Mouse (Mus musculus) kidney, adult 2 months (tissue): ENCODE data around the gene Nr5a1.

ENCODE experiments used
- CTCF ChIP-seq: fragments of 200-500 bp; conservative IDR thresholded peaks from 2 replicates; pipeline ENCODE4 v1.5.1; 2011; ENCODE audit warnings: low read depth, mild to moderate bottlenecking, control low read depth, low read length, moderate library complexity, mixed read lengths; ENCODE audit not compliant: insufficient read depth, insufficient read length
- POLR2A ChIP-seq: fragments of 200-500 bp; IDR thresholded peaks from one replicate; pipeline ENCODE4 v1.6.1; 2011; ENCODE audit warnings: low read depth, low read length, control low read depth

DNA sequence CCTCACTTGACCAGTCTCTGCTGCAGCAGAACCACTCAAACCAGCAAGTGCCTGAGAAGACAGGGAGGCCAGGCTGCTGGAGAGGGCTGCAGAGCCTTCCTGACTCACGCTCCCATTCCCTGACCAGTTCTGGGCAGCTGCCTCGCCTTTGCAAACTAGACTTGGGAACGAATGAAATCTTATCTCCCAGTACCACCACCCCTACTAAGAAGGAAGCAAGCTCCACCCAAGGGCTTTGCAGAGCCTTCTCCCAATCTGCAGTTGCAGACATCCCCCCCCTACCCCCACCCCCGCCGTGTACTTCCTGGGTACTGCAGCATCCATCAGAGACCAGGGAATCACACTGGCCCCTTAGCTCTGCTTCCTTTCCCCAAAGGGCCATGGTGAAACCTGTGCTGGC lies 31.3 kb downstream of the Nr5a1 start:
- TF ChIP-seq CTCF (no peak), POLR2A (no peak)
